Mouse (Mus musculus) hindbrain, embryonic 10.5 days (tissue): ENCODE measurements at regions not wholly inside any gene's neighbourhood (a gene's known extent, or its start where the extent isn't known, plus 50 kb on each side); places are given as distances from the start of the nearest gene placed in this dataset.

Experiments
- DNase-seq: peaks from one replicate; pipeline ENCODE4 v3.0.0-alpha.2; 2017; ENCODE audit warnings: low spot score
- H3K27ac ChIP-seq: fragments of 300-500 bp; sonication (generic); 2 replicates; pipeline ENCODE4 v1.5.1; 2016; ENCODE audit warnings: mild to moderate bottlenecking, moderate library complexity
- H3K27me3 ChIP-seq: fragments of 300-500 bp; sonication (generic); 2 replicates; pipeline ENCODE4 v1.6.1; 2016; ENCODE audit warnings: mild to moderate bottlenecking; ENCODE audit not compliant: poor library complexity, insufficient read depth, severe bottlenecking
- H3K36me3 ChIP-seq: fragments of 300-500 bp; sonication (generic); 2 replicates; pipeline ENCODE4 v1.6.1; 2016; ENCODE audit warnings: mild to moderate bottlenecking, moderate library complexity
- H3K4me1 ChIP-seq: fragments of 300-500 bp; sonication (generic); replicated peaks from 2 replicates; pipeline ENCODE4 v1.6.1; 2016; ENCODE audit warnings: mild to moderate bottlenecking
- H3K4me3 ChIP-seq: fragments of 300-500 bp; sonication (generic); 2 replicates; pipeline ENCODE4 v1.5.1; 2016; ENCODE audit warnings: mild to moderate bottlenecking, moderate library complexity
- H3K9me3 ChIP-seq: fragments of 300-500 bp; sonication (generic); 2 replicates; pipeline ENCODE4 v1.6.1; 2016; ENCODE audit warnings: mild to moderate bottlenecking, moderate library complexity
- WGBS: fragments of 180-500 bp; shearing (Covaris S2); methylation state at CpG from one replicate; pipeline ENCODE4 v1.1.7; 2016; 5-methylcytosine and 5-hydroxymethylcytosine counted together

DNA sequence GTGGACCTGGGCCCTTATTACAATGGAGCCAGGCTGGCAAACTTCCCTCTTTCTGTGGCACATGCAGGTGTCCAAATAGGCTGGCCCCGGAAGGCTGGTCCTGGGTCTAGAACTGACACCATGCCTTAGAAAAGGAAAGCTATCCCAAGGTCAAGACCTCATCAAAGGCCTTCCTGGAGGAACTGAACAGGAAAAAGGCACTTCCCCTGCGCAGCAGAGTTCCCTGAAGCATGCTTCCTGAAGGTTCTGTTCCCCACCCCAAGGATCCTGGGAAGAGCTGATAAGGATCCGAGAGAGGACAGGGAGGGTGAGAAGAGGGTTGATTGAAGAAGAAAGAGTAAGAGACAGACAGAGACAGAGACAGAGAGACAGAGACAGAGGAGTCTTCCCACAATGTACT is 204.0 kb downstream of the Bcor start:
- H3K9me3 ChIP-seq, result 0 out of 2 replicates have a peak, but pooled peaks cover 5% of the 10 kb centered on the region
- H3K4me1 ChIP-seq, result no peaks in the 10 kb centered on the region
- peaks cover 41% of the 10 kb centered on the region for H3K27me3 ChIP-seq
- DNase-seq, result no peak
- H3K4me3 ChIP-seq, result no peak overlapping the region
- H3K27ac ChIP-seq, result no peak overlapping the region
- H3K36me3 ChIP-seq, result no peaks in the 10 kb centered on the region
- WGBS, result 76% methylated on average over 3 of the region's 3 CpGs

DNA sequence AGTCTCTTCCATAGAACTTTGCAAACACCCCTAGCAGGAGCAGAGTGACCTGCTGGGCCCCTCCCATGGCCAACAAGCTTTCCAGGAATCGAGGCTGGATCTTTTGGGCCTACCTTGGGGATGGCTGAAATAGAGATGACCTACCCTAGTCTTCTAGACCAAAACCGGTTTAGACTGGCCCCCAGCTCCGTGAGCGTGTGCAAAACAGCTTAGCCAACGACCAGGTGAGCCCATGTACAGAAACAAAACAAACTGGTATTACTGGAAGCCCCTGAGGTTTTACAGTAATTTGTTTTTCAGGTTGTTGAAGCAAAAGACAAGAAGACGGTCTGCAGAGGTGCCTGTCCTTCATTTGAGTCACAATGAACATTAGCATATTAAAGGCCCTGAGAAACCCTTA is 203.1 kb downstream of the Bcor start:
- no peak overlapping the region for H3K27ac ChIP-seq
- no peak for DNase-seq
- H3K9me3 ChIP-seq, result 0 out of 2 replicates have a peak, but pooled peaks cover 5% of the 10 kb centered on the region
- 35% methylated on average over 6 of the region's 6 CpGs for WGBS
- no peaks in the 10 kb centered on the region for H3K36me3 ChIP-seq
- H3K27me3 ChIP-seq, result peaks cover 48% of the 10 kb centered on the region
- H3K4me1 ChIP-seq, result no peaks in the 10 kb centered on the region
- H3K4me3 ChIP-seq, result no peak overlapping the region

DNA sequence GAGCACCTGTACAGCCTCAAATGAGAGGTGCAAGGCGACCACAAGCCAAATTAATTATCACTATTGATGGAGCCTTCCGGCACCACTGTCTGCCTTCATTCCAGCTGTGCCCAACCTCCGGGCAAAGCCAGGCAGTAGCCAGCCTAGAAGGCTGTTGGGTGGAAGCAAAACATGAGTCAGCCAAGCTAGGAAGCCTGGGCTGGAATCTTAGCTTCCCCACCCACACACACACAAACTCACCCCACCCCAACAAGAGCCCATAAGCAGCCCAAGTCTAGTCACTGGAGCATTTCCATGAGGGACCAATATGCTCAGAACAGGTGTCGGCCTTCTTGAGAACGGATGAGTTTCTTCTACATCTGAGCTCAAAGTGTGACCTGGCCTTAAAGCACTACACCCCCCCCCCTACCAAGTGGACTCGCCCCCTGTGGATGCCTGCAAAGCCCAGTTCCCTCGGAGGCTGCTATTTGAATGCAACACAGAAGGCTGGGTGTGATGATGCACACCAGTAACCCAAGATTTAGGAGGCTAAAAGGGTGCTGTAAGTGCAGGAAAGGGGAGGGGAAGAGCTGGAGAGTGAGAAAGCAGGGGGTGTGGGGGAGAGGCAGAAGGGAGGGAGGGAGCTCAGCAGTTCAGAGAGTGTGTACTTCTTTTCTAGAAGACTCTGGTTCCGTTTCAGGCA is 200.1 kb downstream of the Bcor start:
- DNase-seq, result no peak
- no peaks in the 10 kb centered on the region for H3K4me1 ChIP-seq
- no peaks in the 10 kb centered on the region for H3K36me3 ChIP-seq
- 69% methylated on average over 8 of the region's 8 CpGs for WGBS
- H3K27ac ChIP-seq, result no peak overlapping the region
- no peak overlapping the region for H3K4me3 ChIP-seq
- peaks cover 61% of the 10 kb centered on the region for H3K27me3 ChIP-seq
- 0 out of 2 replicates have a peak, but pooled peaks cover 3% of the 10 kb centered on the region for H3K9me3 ChIP-seq

DNA sequence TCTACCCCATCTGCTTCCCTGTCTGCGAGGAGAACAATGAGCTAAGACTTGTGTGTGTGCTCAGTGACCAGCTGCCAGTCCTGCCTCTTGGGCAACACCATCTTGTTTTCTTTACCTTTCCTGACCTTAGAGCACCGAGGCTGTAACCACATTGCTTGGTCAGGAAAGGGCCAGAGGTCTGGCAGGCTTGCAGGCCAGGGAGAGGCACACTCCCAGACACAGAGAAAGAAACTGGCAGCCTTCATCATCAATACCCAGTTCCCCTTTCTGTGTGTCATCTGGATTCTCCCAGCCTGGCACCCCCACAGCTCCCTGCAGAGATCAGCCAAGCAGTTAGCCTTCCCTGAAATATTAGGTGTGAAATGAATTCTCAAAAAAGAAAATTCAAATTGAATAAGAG is 198.8 kb downstream of the Bcor start:
- Histone ChIP-seq H3K4me3 (no peak overlapping the region), H3K36me3 (no peaks in the 10 kb centered on the region), H3K27ac (no peak overlapping the region), H3K27me3 (peaks cover 66% of the 10 kb centered on the region), H3K9me3 (0 out of 2 replicates have a peak, but pooled peaks cover 3% of the 10 kb centered on the region), H3K4me1 (no peaks in the 10 kb centered on the region)
- no peak for DNase-seq
- WGBS, result 46% methylated on average over 2 of the region's 2 CpGs

DNA sequence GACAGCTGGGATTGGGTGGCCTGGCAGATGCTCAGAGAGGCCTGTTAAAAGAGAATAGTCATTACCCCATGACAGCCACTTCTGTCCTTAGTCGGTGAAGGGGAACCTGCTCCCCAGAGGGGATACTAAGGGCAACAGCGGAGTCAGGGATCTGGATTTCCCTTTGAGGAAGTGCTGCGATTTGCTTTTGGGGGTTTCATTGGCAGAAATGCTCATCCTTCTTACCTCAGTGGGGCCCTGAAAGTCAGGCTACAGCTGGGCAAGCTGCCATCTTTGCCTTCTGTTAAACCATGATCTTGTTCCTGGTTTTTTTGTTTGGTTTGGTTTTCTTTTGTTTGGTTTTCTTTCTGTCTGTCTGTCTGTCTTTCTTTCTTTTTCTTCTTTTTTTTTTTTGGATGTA is 195.7 kb downstream of the Bcor start:
- no peaks in the 10 kb centered on the region for H3K9me3 ChIP-seq
- no peak overlapping the region for H3K4me3 ChIP-seq
- H3K36me3 ChIP-seq, result no peaks in the 10 kb centered on the region
- DNase-seq, result no peak
- H3K27ac ChIP-seq, result no peak overlapping the region
- no peaks in the 10 kb centered on the region for H3K4me1 ChIP-seq
- WGBS, result 56% methylated on average over 3 of the region's 3 CpGs
- peaks cover 66% of the 10 kb centered on the region for H3K27me3 ChIP-seq

DNA sequence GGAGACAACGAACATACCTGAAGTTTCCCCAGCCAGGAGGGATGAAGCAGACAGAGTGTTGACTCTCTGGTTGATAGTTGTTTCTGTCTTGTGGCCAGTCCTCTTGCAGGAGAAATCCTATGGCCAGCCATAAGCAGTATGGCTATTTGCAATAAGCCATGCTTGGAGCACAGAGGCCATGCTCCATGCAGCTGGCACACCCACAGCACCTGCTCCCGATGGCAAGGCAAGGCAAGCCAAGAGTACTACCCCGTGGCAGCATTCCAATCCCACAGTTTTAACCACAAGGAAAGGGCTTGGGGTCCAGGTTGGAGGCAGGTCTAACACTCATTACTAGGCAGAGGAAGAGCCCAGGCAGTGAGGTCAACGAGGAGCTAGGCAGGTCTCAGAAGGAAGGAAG is 181.5 kb downstream of the Bcor start:
- no peaks in the 10 kb centered on the region for H3K4me1 ChIP-seq
- H3K4me3 ChIP-seq, result no peak overlapping the region
- peaks cover 67% of the 10 kb centered on the region for H3K27me3 ChIP-seq
- H3K9me3 ChIP-seq, result no peaks in the 10 kb centered on the region
- no peak for DNase-seq
- 83% methylated on average over 4 of the region's 4 CpGs for WGBS
- H3K27ac ChIP-seq, result no peak overlapping the region
- no peaks in the 10 kb centered on the region for H3K36me3 ChIP-seq

DNA sequence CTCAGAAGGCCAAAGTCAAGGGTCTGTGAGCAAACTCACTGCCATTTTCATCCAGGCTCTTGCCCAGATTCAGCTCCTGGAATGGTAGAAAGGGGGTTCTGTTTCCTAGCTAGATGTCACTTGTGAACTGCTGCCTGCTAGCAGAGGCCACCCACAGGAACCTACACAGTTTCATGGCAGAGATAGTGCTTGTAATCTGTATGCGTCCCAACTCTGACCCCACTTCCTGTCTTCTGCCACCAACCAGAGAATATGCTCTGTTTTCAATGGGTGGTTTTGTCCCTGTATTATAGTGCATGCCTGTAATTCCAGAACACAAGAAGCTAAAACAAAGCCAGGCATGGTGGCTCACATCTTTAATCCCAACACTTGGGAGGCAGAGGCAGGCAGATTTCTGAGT is 176.9 kb downstream of the Bcor start:
- 85% methylated on average over 1 of the region's 1 CpGs for WGBS
- DNase-seq, result no peak
- H3K27ac ChIP-seq, result no peak overlapping the region
- no peak overlapping the region for H3K4me3 ChIP-seq
- peaks cover 12% of the 10 kb centered on the region for H3K4me1 ChIP-seq
- H3K36me3 ChIP-seq, result no peaks in the 10 kb centered on the region
- peaks cover 61% of the 10 kb centered on the region for H3K27me3 ChIP-seq
- no peaks in the 10 kb centered on the region for H3K9me3 ChIP-seq
